Mouse (Mus musculus) ES-Bruce4 (cell line): Measurements from ENCODE around the gene Shisa7. TPM values are rescaled to one million over a fixed set of nuclear protein-coding genes. Genes with fewer than 3 reads are reported as not detected.
"Not testable (repeated sequence)": the region's sequence is repeated elsewhere in the genome, so short reads cannot be mapped to it uniquely, and the experiment has no call there.

Experiments used
- H3K27ac ChIP-seq: 2 replicates; pipeline ENCODE4 v1.5.1; 2012; ENCODE audit warnings: low read length, inconsistent platforms; ENCODE audit not compliant: insufficient read depth
- H3K27me3 ChIP-seq: 2 replicates; pipeline ENCODE4 v1.6.1; 2012; ENCODE audit warnings: mild to moderate bottlenecking, low read length, inconsistent platforms; ENCODE audit not compliant: control insufficient read depth, poor library complexity, insufficient read depth, severe bottlenecking
- H3K36me3 ChIP-seq: 2 replicates; pipeline ENCODE4 v1.6.1; 2012; ENCODE audit warnings: inconsistent platforms, mild to moderate bottlenecking, low read length, moderate library complexity; ENCODE audit not compliant: control insufficient read depth, poor library complexity, insufficient read depth, severe bottlenecking
- H3K4me1 ChIP-seq: one replicate; pipeline ENCODE4 v1.8.1; 2011; ENCODE audit warnings: low read length; ENCODE audit not compliant: control insufficient read depth, insufficient read depth
- H3K4me3 ChIP-seq: 2 replicates; pipeline ENCODE4 v1.5.1; 2011; ENCODE audit warnings: low read depth, mild to moderate bottlenecking, low read length
- H3K9ac ChIP-seq: 2 replicates; pipeline ENCODE4 v1.6.1; 2012; ENCODE audit warnings: low read depth, mild to moderate bottlenecking, inconsistent platforms; ENCODE audit not compliant: poor library complexity, severe bottlenecking
- H3K9me3 ChIP-seq: replicated peaks from 2 replicates; pipeline ENCODE4 v1.6.1; 2012; ENCODE audit warnings: mild to moderate bottlenecking, low read length, inconsistent platforms; ENCODE audit not compliant: control insufficient read depth, poor library complexity, insufficient read depth, severe bottlenecking
- CTCF ChIP-seq: IDR thresholded peaks from one replicate; pipeline ENCODE4 v1.8.1; 2011; ENCODE audit warnings: low read depth, low read length
- EP300 ChIP-seq: IDR thresholded peaks from 2 replicates; pipeline ENCODE4 v1.6.1; 2011; ENCODE audit warnings: low read depth, low read length; ENCODE audit not compliant: insufficient read depth
- POLR2A ChIP-seq: IDR thresholded peaks from one replicate; pipeline ENCODE4 v1.8.1; 2011; ENCODE audit warnings: low read length; ENCODE audit not compliant: insufficient read depth
- polyA plus RNA-seq: library from polyadenylated mRNA; stranded (reverse); fragments of >200 nt; gene quantifications from 2 replicates; pipeline ENCODE4 v1.2.4, GENCODE M21; 2011; ENCODE audit warnings: low read depth; ENCODE audit not compliant: missing spikeins, insufficient read depth, insufficient read length

Gene Shisa7
- polyA plus RNA-seq, 1 experiment = 3.8 TPM

DNA sequence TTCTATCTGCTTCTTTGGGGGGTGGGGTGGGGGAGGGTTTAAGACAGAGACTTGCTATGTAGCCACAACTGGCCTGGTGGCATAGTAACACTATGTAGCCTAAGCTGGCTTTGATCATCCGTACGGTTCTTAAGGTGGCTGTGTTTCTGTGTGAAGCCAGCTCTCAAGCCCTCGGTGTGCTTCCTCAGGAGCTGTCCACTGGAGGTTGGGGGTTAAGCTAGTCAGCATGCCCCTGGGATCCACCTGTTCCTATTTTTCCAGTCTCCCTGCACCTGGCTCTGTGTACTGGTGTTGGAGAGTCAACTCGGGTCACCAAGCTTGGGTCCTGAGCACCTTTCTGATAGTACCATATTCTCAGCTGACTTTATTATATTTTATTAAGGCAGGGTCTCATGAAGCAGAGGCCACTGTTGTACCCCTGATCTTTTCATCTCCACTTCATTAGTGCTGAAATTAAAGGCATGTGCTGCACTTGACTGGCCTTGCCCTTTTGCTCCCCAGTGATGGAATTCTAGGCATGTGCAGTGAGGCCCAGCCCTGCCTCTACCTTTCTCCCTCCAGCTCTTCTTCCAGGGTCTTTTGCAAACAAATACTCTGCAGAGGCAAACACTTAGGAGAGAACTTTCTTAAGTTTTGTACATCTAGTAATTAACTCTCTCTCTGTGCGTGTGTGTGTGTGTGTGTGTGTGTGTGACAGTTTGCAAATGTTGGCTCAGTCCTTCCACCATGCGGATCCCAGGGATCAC is 22.2 kb downstream of the Shisa7 start:
- H3K36me3 ChIP-seq = no peaks in the 10 kb centered on the region
- H3K27me3 ChIP-seq = no peaks in the 10 kb centered on the region
- TF ChIP-seq CTCF = no peak
- TF ChIP-seq POLR2A = no peak
- TF ChIP-seq EP300 = peak; percentile 82; the same call in 1 of the 2 replicates
- H3K4me1 ChIP-seq = peaks cover 28% of the 10 kb centered on the region
- H3K27ac ChIP-seq = peak overlapping the region; percentile 82
- H3K9ac ChIP-seq = 0 out of 2 replicates have a peak overlapping the region, but pooled peaks have one; percentile 6
- H3K4me3 ChIP-seq = no peak overlapping the region
- H3K9me3 ChIP-seq = no peaks in the 10 kb centered on the region

DNA sequence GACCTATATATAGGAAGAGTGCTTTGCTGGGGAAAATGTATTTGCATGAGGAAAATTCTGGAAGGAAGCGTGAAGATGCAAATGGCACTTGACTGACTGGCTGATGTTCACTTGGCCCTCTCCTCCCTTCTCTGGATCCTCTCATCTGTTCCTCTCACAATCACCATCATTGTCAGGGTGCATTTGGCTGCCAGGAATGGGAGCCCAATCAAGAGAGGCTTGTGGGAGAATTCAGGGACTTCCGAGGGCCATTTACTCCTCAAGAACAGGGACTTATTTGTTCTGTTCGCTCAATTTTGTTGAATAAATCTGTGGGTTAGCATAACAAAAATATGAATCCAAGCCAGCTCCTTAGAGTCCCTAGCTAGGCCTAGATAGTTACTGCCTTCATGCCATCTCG is 22.8 kb downstream of the Shisa7 start:
- no peak for TF ChIP-seq CTCF
- H3K9me3 ChIP-seq = no peaks in the 10 kb centered on the region
- peaks cover 27% of the 10 kb centered on the region for H3K4me1 ChIP-seq
- H3K27ac ChIP-seq = peak overlapping the region; percentile 82
- no peak overlapping the region for H3K4me3 ChIP-seq
- H3K27me3 ChIP-seq = no peaks in the 10 kb centered on the region
- H3K9ac ChIP-seq = no peak overlapping the region
- no peaks in the 10 kb centered on the region for H3K36me3 ChIP-seq

DNA sequence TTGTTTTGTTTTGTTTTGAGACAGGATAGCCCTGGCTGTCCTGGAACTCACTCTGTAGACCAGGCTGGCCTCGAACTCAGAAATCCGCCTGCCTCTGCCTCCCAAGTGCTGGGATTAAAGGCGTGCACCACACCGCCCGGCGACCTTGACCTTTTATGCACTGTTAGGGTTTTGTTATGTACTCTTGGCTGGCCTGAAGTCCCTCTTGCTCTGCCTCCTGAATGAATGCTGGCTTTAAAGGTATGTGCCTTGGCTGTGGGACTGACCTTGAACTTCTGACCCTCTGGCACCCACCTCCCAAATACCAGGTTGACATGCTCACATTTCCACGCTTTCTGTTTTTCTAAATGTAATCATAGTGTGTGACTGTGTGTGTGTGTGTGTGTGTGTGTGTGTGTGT is 23.6 kb downstream of the Shisa7 start:
- not testable (repeated sequence) for H3K9me3 ChIP-seq, H3K36me3 ChIP-seq, H3K4me3 ChIP-seq, H3K9ac ChIP-seq, H3K27me3 ChIP-seq
- peak; percentile 99 for TF ChIP-seq EP300
- peak overlapping the region; percentile 82 for H3K27ac ChIP-seq
- H3K4me1 ChIP-seq = peaks cover 24% of the 10 kb centered on the region

DNA sequence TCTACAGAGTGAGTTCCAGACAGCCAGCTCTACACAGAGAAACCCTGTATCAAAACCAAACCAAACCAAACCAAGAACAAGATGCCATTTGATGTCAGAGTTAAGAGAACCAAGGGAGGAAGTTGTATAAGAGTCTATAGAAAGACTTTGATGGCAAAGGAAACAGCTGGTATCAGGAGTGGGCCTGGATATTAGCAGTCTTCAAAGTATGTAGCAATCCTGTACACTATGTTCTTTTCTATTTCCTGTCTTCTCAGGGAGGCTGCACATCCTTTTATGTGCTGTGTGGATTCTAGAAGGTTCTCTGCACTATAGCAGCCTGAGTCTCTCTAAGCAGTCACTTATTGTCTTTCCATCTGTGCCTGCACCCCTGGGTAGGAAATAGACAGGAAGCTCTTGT is 27.9 kb downstream of the Shisa7 start:
- H3K36me3 ChIP-seq = 0 out of 2 replicates have a peak, but pooled peaks cover 2% of the 10 kb centered on the region

DNA sequence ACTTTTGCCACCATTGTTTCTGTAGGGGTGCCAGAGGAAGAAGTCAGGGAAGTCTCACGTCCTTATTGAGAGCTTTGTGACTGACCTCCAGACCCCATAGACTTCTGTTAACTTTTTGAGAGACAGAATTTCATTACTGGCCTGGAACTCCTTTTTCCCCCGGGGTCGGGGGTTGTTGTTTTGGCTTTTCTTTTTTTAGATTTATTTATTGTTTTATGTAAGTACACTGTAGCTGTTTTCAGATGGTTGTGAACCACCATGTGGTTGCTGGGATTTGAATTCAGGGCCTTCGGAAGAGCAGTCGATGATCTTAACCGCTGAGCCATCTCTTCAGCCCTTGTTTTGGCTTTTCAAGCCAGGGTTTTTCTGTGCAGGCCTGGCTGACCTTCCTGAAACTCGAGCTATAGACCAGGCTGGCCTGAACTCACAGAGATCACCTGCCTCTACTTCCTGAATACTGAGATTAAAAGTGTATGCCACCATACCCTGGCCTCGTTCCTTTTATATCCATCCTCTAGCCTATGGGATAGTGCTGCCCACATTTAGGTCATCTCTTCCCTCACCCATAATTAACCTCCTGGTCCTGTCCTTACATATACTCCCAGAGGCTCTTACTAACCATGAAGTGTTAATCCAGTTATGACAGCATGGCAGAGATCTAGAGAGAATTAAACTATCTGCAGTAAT is 31.2 kb downstream of the Shisa7 start:
- H3K27me3 ChIP-seq = no peaks in the 10 kb centered on the region
- no peaks in the 10 kb centered on the region for H3K9me3 ChIP-seq
- no peaks in the 10 kb centered on the region for H3K4me1 ChIP-seq
- H3K36me3 ChIP-seq = peaks cover 30% of the 10 kb centered on the region
- peak overlapping the region; percentile 88 for H3K27ac ChIP-seq
- peak overlapping the region; percentile 98 for H3K9ac ChIP-seq
- H3K4me3 ChIP-seq = peak overlapping the region; percentile 99
- no peak for TF ChIP-seq EP300
- TF ChIP-seq POLR2A = no peak
- TF ChIP-seq CTCF = no peak

More for the DNA sequence above, 27.9 kb downstream of the Shisa7 start:
- Histone ChIP-seq H3K27ac (no peak overlapping the region), H3K4me1 (peaks cover 5% of the 10 kb centered on the region), H3K4me3 (no peak overlapping the region), H3K9ac (no peak overlapping the region), H3K9me3 (no peaks in the 10 kb centered on the region), H3K27me3 (no peaks in the 10 kb centered on the region)
- no peak for TF ChIP-seq CTCF
- no peak for TF ChIP-seq EP300
- TF ChIP-seq POLR2A = no peak

DNA sequence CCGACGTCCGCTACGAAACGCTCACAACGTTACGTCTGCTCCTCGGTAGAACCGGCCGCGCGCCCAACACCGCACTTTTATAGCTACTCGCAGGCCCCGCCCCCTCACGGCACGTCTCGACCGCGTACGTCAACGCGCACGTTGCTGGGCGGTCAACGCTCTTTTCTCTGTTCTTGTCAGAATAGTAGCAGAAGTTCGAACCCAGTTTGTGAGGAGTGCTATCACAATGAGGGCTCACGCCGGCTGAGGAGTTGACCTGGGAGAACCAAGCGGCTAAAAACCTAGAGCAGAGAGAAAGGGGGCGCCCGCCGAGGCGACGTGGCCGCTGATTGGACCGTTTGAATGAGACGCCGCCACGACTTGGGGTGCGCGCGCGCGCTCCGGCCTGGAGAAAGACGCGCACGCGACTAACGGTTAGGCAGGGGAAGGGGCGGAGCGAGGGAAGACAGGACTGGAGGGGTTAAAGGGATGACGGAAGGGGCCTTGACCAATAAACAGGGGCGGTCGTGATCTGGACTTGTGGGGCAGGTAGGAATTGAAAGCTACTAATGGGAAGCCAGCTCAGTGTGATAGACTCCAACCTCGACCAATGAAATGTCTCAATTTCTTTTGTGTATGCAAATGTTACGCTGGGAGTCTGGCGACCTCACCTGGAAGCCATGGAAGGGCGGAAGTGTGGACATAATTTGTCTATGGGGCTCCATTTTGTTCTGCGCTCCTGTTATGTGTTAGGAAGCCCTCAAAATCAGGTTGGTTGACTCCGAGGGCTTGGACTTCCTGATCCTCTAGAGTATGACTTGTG is 32.0 kb downstream of the Shisa7 start, which contains the start of gene Ube2s:
Ube2s (minus strand) TSS at position 288 of the 802 bp plus-strand sequence.
- Histone ChIP-seq H3K27me3 (no peaks in the 10 kb centered on the region), H3K9me3 (no peaks in the 10 kb centered on the region), H3K27ac (peak within 1 kb of the TSS; percentile 88), H3K9ac (peak within 1 kb of the TSS; percentile 100), H3K36me3 (peaks cover 34% of the 10 kb centered on the region), H3K4me1 (no peaks in the 10 kb centered on the region), H3K4me3 (peak within 1 kb of the TSS; percentile 99)
- TF ChIP-seq POLR2A (peak; percentile 58), CTCF (peak; percentile 1), EP300 (no peak)
